Mouse (Mus musculus): Measurements from ENCODE around the gene Hmcn2. TPM values are rescaled to one million over a fixed set of nuclear protein-coding genes. Genes with fewer than 3 reads are reported as not detected.

Gene Hmcn2
- polyA plus RNA-seq, 1 experiment from 2014 or later, result 0.10 TPM

- WGBS, result 26% methylated on average over 5 of the region's 5 CpGs
- no peaks in the 10 kb centered on the region for H3K36me3 ChIP-seq (ENCODE audit: control insufficient read depth, insufficient read depth, low read length)
- H3K9ac ChIP-seq (ENCODE audit: low read length), result no peak overlapping the region
- H3K4me1 ChIP-seq (ENCODE audit: control insufficient read depth, insufficient read depth, low read length), result no peaks in the 10 kb centered on the region
- no peak overlapping the region for H3K4me2 ChIP-seq
- DNase-seq (ENCODE audit: low spot score, missing footprints) (peak; percentile 99), ATAC-seq (ENCODE audit: low FRiP score) (peak; percentile 51)
- H3K27ac ChIP-seq (ENCODE audit: low read depth, low read length), result no peak overlapping the region
- H3K4me3 ChIP-seq (ENCODE audit: low read depth, low read length), result no peak overlapping the region
- H3K9me3 ChIP-seq (ENCODE audit: control insufficient read depth, low read length), result no peaks in the 10 kb centered on the region
- H3K27me3 ChIP-seq (ENCODE audit: control insufficient read depth, insufficient read depth, low read length), result peaks cover 59% of the 10 kb centered on the region
Measured at GRCm38 (mm10) chr2:31484187-31484586, 170.0 kb downstream of the Hmcn2 start.

GRCm38 (mm10) chr2:31489166-31489565 is 175.0 kb downstream of the Hmcn2 start:
- DNase-seq (ENCODE audit: low spot score, missing footprints), result peak; percentile 85
- peaks cover 10% of the 10 kb centered on the region for H3K4me1 ChIP-seq (ENCODE audit: control insufficient read depth, insufficient read depth, low read length)
- no peak overlapping the region for H3K27ac ChIP-seq (ENCODE audit: low read depth, low read length)
- H3K27me3 ChIP-seq (ENCODE audit: control insufficient read depth, insufficient read depth, low read length), result peaks cover 79% of the 10 kb centered on the region
- no peak for ATAC-seq (ENCODE audit: low FRiP score)
- no peaks in the 10 kb centered on the region for H3K36me3 ChIP-seq (ENCODE audit: control insufficient read depth, insufficient read depth, low read length)
- H3K4me3 ChIP-seq (ENCODE audit: low read depth, low read length), result no peak overlapping the region
- WGBS, result 48% methylated on average over 12 of the region's 12 CpGs
- H3K9me3 ChIP-seq (ENCODE audit: control insufficient read depth, low read length), result no peaks in the 10 kb centered on the region
- no peak overlapping the region for H3K4me2 ChIP-seq
- H3K9ac ChIP-seq (ENCODE audit: low read length), result no peak overlapping the region

DNA sequence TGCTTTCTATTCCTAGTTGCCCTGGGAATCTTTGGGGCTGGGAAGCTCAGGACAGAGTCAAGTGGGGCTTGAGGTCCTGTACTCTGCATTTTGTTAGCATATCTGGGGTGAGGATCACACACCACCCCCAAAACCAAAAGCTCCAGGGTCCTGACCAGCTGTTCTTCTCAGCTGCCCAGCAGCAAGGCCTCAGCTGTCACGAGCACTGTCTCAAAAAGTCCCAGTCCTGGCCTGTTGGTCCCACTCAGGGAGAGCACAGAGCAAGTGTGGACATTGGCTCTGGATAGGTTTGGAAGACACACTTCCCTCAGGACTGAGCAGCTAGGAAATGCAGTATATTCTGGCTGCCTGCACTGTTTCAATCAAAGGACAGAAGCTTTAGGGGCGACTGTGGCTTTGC is 176.3 kb downstream of the Hmcn2 start:
- no peak for ATAC-seq (ENCODE audit: low FRiP score)
- peaks cover 77% of the 10 kb centered on the region for H3K27me3 ChIP-seq (ENCODE audit: control insufficient read depth, insufficient read depth, low read length)
- H3K4me3 ChIP-seq (ENCODE audit: low read depth, low read length), result no peak overlapping the region
- H3K9ac ChIP-seq (ENCODE audit: low read length), result no peak overlapping the region
- no peaks in the 10 kb centered on the region for H3K9me3 ChIP-seq (ENCODE audit: control insufficient read depth, low read length)
- 86% methylated on average over 2 of the region's 2 CpGs for WGBS
- H3K4me1 ChIP-seq (ENCODE audit: control insufficient read depth, insufficient read depth, low read length), result peaks cover 21% of the 10 kb centered on the region
- H3K27ac ChIP-seq (ENCODE audit: low read depth, low read length), result no peak overlapping the region
- no peak overlapping the region for H3K4me2 ChIP-seq
- peak; percentile 75 for DNase-seq (ENCODE audit: low spot score, missing footprints)
- H3K36me3 ChIP-seq (ENCODE audit: control insufficient read depth, insufficient read depth, low read length), result no peaks in the 10 kb centered on the region

GRCm38 (mm10) chr2:31492308-31492707 is 178.1 kb downstream of the Hmcn2 start:
- ATAC-seq (ENCODE audit: low FRiP score) (no peak), DNase-seq (ENCODE audit: low spot score, missing footprints) (no peak)
- Histone ChIP-seq H3K27me3 (ENCODE audit: control insufficient read depth, insufficient read depth, low read length) (peaks cover 78% of the 10 kb centered on the region), H3K9ac (ENCODE audit: low read length) (no peak overlapping the region), H3K9me3 (ENCODE audit: control insufficient read depth, low read length) (no peaks in the 10 kb centered on the region), H3K36me3 (ENCODE audit: control insufficient read depth, insufficient read depth, low read length) (no peaks in the 10 kb centered on the region), H3K27ac (ENCODE audit: low read depth, low read length) (no peak overlapping the region), H3K4me1 (ENCODE audit: control insufficient read depth, insufficient read depth, low read length) (peaks cover 38% of the 10 kb centered on the region), H3K4me2 (no peak overlapping the region), H3K4me3 (ENCODE audit: low read depth, low read length) (no peak overlapping the region)
- WGBS, result 96% methylated on average over 8 of the region's 8 CpGs

DNA sequence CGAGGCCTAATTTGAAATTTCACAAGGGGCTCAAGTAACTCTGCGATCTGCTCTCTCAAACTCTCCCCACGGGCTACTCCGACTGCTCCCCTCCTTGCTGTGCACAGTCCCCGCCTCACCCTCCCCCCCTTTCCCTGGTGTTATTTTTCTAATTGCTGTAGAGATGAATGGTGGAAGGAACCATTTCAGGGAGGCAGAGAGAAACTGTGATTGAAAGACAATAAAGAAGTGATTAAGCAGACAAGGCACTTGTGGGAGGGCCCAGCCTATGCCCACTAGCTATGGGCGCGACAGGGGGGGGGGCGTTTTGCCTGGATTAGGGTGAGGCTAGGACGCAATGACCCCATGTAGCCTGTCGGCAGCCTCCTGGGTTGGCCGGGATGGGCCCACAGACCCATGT is 179.0 kb downstream of the Hmcn2 start:
- peaks cover 48% of the 10 kb centered on the region for H3K4me1 ChIP-seq (ENCODE audit: control insufficient read depth, insufficient read depth, low read length)
- H3K36me3 ChIP-seq (ENCODE audit: control insufficient read depth, insufficient read depth, low read length), result no peaks in the 10 kb centered on the region
- no peaks in the 10 kb centered on the region for H3K9me3 ChIP-seq (ENCODE audit: control insufficient read depth, low read length)
- H3K9ac ChIP-seq (ENCODE audit: low read length), result no peak overlapping the region
- no peak overlapping the region for H3K4me3 ChIP-seq (ENCODE audit: low read depth, low read length)
- ATAC-seq (ENCODE audit: low FRiP score) (no peak), DNase-seq (ENCODE audit: low spot score, missing footprints) (no peak)
- H3K4me2 ChIP-seq, result no peak overlapping the region
- 47% methylated on average over 11 of the region's 11 CpGs for WGBS
- H3K27me3 ChIP-seq (ENCODE audit: control insufficient read depth, insufficient read depth, low read length), result peaks cover 78% of the 10 kb centered on the region
- H3K27ac ChIP-seq (ENCODE audit: low read depth, low read length), result no peak overlapping the region

DNA sequence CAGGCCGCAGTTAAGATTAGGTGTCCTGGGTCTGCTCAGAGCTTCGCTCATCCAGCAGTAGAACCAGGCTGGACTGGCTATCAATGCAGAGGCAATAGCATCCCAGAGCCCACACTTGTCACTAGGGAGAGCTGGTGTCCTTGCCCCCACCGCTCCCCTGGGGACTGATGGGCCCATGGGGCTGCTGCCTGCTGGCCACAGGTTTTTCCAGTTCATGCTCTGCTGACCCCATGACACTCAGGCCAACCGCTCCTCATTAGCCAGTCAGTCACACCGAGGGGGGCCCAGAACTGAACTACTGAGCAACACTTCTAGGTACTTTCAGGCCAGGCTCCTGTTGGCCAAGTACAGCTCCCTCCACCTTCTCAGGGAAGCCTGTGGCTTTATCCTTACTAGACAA is 180.1 kb downstream of the Hmcn2 start:
- WGBS, result 44% methylated on average over 5 of the region's 5 CpGs
- H3K4me2 ChIP-seq, result no peak overlapping the region
- H3K9ac ChIP-seq (ENCODE audit: low read length), result no peak overlapping the region
- no peaks in the 10 kb centered on the region for H3K9me3 ChIP-seq (ENCODE audit: control insufficient read depth, low read length)
- H3K4me1 ChIP-seq (ENCODE audit: control insufficient read depth, insufficient read depth, low read length), result peaks cover 58% of the 10 kb centered on the region
- no peak overlapping the region for H3K4me3 ChIP-seq (ENCODE audit: low read depth, low read length)
- peaks cover 84% of the 10 kb centered on the region for H3K27me3 ChIP-seq (ENCODE audit: control insufficient read depth, insufficient read depth, low read length)
- ATAC-seq (ENCODE audit: low FRiP score) (no peak), DNase-seq (ENCODE audit: low spot score, missing footprints) (no peak)
- H3K27ac ChIP-seq (ENCODE audit: low read depth, low read length), result no peak overlapping the region
- H3K36me3 ChIP-seq (ENCODE audit: control insufficient read depth, insufficient read depth, low read length), result no peaks in the 10 kb centered on the region

DNA sequence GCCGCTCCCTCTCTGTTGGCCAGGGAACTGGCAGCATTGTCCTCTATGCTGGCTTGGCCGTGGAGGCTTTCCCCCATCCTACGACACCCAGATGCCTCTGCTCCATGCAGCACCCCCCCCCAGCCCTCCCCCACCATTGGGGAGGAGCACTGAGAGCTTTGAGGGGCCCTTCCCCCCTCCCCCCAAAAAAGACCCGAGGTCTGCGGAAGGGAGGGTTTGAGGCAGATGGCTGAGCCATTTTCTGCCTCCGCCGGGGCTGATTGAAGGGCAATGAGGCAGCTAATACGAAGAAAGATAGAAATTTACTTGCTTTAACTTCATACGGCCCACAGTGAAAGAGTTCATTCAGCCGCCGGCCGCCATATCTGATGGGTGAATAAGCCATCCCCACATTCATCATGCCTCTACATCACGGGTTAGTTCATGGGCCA is 180.8 kb downstream of the Hmcn2 start:
- Histone ChIP-seq H3K27ac (ENCODE audit: low read depth, low read length) (no peak overlapping the region), H3K4me2 (no peak overlapping the region), H3K4me1 (ENCODE audit: control insufficient read depth, insufficient read depth, low read length) (peaks cover 64% of the 10 kb centered on the region), H3K9me3 (ENCODE audit: control insufficient read depth, low read length) (no peaks in the 10 kb centered on the region), H3K9ac (ENCODE audit: low read length) (no peak overlapping the region), H3K4me3 (ENCODE audit: low read depth, low read length) (no peak overlapping the region), H3K36me3 (ENCODE audit: control insufficient read depth, insufficient read depth, low read length) (no peaks in the 10 kb centered on the region), H3K27me3 (ENCODE audit: control insufficient read depth, insufficient read depth, low read length) (peaks cover 84% of the 10 kb centered on the region)
- DNase-seq (ENCODE audit: low spot score, missing footprints), result peak; percentile 89
- WGBS, result 45% methylated on average over 13 of the region's 13 CpGs
- ATAC-seq (ENCODE audit: low FRiP score), result 0 out of 2 replicates have a peak, but pooled peaks have one; percentile 4

GRCm38 (mm10) chr2:31496141-31496540 is 181.9 kb downstream of the Hmcn2 start:
- Histone ChIP-seq H3K36me3 (ENCODE audit: control insufficient read depth, insufficient read depth, low read length) (no peaks in the 10 kb centered on the region), H3K4me3 (ENCODE audit: low read depth, low read length) (no peak overlapping the region), H3K27ac (ENCODE audit: low read depth, low read length) (no peak overlapping the region), H3K9me3 (ENCODE audit: control insufficient read depth, low read length) (no peaks in the 10 kb centered on the region), H3K27me3 (ENCODE audit: control insufficient read depth, insufficient read depth, low read length) (peaks cover 83% of the 10 kb centered on the region), H3K9ac (ENCODE audit: low read length) (no peak overlapping the region), H3K4me2 (no peak overlapping the region), H3K4me1 (ENCODE audit: control insufficient read depth, insufficient read depth, low read length) (peaks cover 75% of the 10 kb centered on the region)
- DNase-seq (ENCODE audit: low spot score, missing footprints), result no peak
- WGBS, result 83% methylated on average over 1 of the region's 1 CpGs
- ATAC-seq (ENCODE audit: low FRiP score), result no peak

- no peak for ATAC-seq (ENCODE audit: low FRiP score)
- no peak for DNase-seq (ENCODE audit: low spot score, missing footprints)
- Histone ChIP-seq H3K9ac (ENCODE audit: low read length) (no peak overlapping the region), H3K27ac (ENCODE audit: low read depth, low read length) (no peak overlapping the region), H3K4me3 (ENCODE audit: low read depth, low read length) (no peak overlapping the region), H3K9me3 (ENCODE audit: control insufficient read depth, low read length) (no peaks in the 10 kb centered on the region), H3K4me2 (no peak overlapping the region), H3K27me3 (ENCODE audit: control insufficient read depth, insufficient read depth, low read length) (peaks cover 82% of the 10 kb centered on the region), H3K36me3 (ENCODE audit: control insufficient read depth, insufficient read depth, low read length) (no peaks in the 10 kb centered on the region), H3K4me1 (ENCODE audit: control insufficient read depth, insufficient read depth, low read length) (peaks cover 83% of the 10 kb centered on the region)
- 40% methylated on average over 7 of the region's 7 CpGs for WGBS
Measured at GRCm38 (mm10) chr2:31497113-31497512, 182.9 kb downstream of the Hmcn2 start.

- WGBS, result 45% methylated on average over 19 of the region's 19 CpGs
- no peak for DNase-seq (ENCODE audit: low spot score, missing footprints)
- no peak for ATAC-seq (ENCODE audit: low FRiP score)
- no peak overlapping the region for H3K4me2 ChIP-seq
- H3K36me3 ChIP-seq (ENCODE audit: control insufficient read depth, insufficient read depth, low read length), result no peaks in the 10 kb centered on the region
- peaks cover 82% of the 10 kb centered on the region for H3K27me3 ChIP-seq (ENCODE audit: control insufficient read depth, insufficient read depth, low read length)
- H3K9ac ChIP-seq (ENCODE audit: low read length), result no peak overlapping the region
- H3K27ac ChIP-seq (ENCODE audit: low read depth, low read length), result no peak overlapping the region
- H3K4me1 ChIP-seq (ENCODE audit: control insufficient read depth, insufficient read depth, low read length), result peaks cover 87% of the 10 kb centered on the region
- H3K9me3 ChIP-seq (ENCODE audit: control insufficient read depth, low read length), result no peaks in the 10 kb centered on the region
- H3K4me3 ChIP-seq (ENCODE audit: low read depth, low read length), result no peak overlapping the region
Measured at GRCm38 (mm10) chr2:31497635-31498034, 183.4 kb downstream of the Hmcn2 start.
